Mouse (Mus musculus): ENCODE measurements at regions not wholly inside any gene's neighbourhood (a gene's known extent, or its start where the extent isn't known, plus 50 kb on each side); places are given as distances from the start of the nearest gene placed in this dataset.

GRCm38 (mm10) chr14:105841888-105842287 is 54.7 kb downstream of the Spry2 start:
- DNase-seq: no peak

- DNase-seq: no peak
These were observed 59.1 kb downstream of the Spry2 start for GRCm38 (mm10) chr14:105837533-105837932.

DNA sequence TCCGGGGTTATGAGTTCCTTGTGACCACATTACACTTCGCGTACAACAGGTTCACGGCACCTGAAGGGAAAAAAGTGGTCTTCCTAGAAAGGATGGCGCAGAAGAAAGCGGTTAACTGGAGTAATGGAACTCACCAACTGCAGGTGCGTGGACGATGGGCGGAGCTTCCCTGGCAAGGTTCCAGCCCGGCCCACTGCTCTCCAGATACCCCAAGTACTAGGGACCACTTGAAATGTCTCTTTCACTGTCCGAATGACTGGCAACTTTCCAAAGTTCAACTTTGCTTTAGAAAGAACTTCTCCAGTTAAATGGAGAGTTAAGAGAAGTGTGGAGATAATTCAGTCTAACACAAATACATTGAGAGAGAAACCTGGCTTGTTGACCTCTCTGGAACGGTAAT is 65.9 kb downstream of the Spry2 start:
- DNase-seq: no peak

- DNase-seq: no peak
These were observed 66.3 kb downstream of the Spry2 start for GRCm38 (mm10) chr14:105830301-105830700.

GRCm38 (mm10) chr14:105823129-105823528 is 73.5 kb downstream of the Spry2 start:
- DNase-seq: peak; percentile 17 to 27

GRCm38 (mm10) chr14:105822653-105823052 is 74.0 kb downstream of the Spry2 start:
- DNase-seq: no peak

DNA sequence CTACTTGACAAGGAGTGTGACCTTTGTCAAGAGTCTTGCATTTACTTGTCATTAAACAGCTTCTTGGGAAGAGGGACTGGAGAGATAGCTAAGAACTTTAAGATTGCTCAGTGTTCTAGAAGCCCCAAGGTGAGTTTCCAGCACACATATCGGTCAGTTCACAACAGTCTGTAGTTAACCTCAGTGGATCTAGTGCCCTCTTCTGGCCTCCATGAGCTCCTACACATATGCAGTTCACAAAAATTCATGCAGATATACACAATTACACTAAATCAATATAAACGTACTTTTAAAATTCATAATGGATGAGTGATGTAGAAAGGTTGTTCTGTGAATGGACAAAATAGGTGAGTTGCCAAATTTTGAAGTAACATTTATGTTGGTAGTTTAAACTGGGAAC is 77.1 kb downstream of the Spry2 start:
- no peak for DNase-seq

GRCm38 (mm10) chr14:105818841-105819240 is 77.8 kb downstream of the Spry2 start:
- DNase-seq: no peak

DNA sequence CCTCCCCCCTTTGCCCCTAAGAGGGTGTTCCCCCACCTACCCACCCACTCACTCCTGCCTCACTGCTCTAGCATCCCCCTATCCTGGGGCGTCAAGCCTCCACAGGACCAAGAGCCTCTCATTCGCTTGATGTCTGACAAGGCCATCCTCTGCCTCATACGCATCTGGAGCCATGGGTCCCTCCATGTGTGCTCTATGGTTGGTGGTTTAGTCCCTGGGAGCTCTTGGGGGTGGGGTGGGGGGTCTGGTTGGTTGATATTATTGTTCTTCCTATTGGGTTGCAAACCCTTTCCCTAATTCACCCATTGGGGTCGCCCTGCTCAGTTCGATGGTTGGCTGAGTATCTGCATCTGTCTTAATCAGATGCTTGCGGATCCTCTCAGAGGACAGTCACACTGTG is 79.1 kb downstream of the Spry2 start:
- DNase-seq: no peak

GRCm38 (mm10) chr14:105815827-105816226 is 80.8 kb downstream of the Spry2 start:
- peak; percentile 77 to 83 for DNase-seq

DNA sequence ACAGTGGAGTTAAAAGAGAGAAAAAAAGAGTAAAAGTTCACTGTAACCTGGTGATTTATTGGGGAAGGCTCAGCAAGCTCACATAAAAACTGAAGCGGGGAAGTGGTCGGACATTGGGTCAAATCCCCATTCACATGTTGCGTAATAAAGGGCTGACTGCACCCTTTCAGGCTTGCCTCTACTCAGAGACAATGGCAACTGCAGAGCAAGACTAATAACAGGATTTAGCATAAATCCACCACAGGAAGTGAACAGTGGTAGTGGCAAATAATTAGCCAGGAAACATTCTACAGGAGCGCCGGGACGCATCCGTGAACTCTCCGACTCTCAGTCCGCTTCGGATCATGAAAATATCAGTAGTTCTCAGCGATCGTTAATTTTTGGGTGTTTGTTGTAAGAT is 81.3 kb downstream of the Spry2 start:
- peak; percentile 31 to 49 for DNase-seq

GRCm38 (mm10) chr14:105813661-105814060 is 83.0 kb downstream of the Spry2 start:
- DNase-seq: no peak

GRCm38 (mm10) chr14:105813097-105813496 is 83.5 kb downstream of the Spry2 start:
- DNase-seq: no peak

DNA sequence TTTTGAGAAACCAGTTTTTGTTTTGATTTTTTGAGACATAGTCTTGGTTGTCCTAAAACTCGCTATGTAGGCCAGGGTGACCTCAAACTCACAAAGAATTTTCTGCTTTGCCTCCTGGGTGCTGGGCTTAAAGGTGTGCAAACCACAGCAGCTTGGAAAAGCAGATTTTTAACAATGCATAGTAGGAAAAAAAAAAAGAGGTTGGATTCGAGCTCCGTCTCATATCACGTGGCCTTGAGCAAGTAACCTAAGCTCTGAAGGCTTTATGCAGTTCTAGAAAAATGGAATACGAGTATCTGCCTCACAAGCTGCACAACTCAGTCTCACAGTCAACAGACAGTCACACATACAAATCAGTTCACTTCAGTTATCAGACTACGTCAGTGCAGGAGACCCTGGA is 90.9 kb downstream of the Spry2 start:
- no peak for DNase-seq

GRCm38 (mm10) chr14:105805362-105805761 is 91.3 kb downstream of the Spry2 start:
- no peak for DNase-seq

DNA sequence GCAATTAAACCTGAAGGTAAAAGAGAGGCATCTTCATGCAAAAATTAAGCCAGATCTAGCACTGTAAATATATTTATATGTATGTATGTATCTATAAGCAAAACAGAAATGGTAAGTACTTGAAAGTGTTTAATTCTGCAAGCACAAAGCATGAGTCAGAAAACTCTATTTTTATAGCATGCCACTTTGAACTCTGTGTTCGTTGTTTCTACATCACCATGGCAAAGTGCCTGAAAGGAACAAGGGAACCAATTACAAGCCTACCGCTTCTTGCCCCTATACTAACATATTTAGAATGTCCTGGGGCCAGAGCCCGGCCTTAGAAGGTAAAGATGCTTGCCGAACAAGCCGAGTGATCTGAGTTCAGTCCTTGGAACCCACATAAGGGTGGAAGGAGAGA is 91.9 kb downstream of the Spry2 start:
- DNase-seq: no peak

DNA sequence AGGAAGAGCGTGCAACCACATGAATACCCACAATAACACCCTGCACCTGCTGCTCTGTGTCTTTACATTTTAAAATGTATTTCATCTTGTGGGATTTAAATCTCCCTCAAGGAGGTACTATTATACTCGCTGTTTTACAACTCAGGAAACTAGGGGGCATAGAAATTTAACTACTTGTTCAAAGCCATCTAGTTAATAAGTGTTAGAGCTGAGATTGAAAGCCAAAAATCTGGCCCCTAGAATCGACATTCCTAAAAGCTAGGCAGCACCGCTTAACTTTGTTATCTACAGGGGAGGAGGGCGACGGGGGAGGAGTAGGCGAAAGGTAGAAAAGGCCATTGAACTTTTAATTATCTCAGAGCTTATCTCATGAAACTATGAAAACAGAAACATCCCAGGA is 93.3 kb downstream of the Spry2 start:
- peak; percentile 13 to 45 for DNase-seq

- DNase-seq: peak; percentile 48 to 59
These were observed 93.9 kb downstream of the Spry2 start for GRCm38 (mm10) chr14:105802529-105803280.

DNA sequence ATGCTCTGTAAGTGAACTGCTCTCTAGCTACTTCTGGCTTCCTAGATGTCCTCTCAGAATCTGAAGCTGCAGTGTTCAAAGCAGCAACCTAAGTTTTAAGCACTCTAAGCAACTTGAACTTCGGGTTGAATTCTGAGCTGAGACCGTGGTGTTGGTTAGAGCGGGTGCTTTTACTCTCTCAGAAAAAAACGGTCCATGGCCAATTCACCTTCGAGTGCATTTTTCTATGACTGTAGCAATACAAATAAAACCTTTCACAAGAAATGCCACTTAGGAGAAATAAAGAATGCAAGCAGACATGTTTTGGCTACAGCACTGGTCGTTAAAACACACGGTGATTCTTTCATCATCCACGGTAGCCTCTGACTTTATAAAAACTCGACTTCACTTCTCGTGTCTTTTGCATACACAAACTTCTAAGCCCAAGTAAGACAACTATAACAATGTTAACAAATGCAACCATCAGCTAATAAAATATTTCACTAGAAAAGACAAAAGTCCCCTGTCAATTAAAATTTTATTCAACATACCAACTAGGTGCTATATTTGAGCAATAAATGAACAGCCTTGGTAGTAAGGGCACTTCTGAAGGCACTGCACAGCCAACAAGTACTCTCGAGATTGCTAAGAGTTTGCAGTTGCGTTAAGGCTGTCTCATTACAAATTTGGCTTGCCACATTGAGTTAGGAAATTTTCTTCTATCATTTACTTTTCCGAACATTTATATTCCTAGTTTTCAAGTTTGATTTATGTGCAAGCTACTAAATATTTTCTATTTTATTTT is 96.3 kb downstream of the Spry2 start:
- DNase-seq: no peak

DNA sequence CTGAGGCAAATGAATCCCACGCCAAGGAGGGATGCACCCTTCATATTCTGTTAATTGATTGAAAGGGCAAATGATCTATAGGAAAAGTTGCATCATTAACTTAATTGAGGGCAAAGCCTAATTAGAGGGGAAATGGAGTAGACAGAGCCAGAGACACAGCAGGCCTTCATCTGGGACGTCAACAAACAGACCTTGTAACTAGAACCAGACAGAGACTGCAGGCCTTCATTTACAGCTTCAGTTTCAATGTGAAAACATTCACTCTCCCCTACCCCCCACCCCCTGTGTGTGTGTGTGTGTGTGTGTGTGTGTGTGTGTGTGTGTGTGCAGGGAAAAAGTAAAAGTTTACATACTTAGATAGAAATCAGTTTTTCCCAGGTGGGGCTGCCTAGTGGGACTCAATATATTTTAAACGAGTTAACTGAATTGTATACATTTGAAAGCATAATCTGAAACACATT is 97.2 kb downstream of the Spry2 start:
- DNase-seq: no peak

GRCm38 (mm10) chr14:105793010-105793702 is 103.5 kb downstream of the Spry2 start:
- no peak for DNase-seq

DNA sequence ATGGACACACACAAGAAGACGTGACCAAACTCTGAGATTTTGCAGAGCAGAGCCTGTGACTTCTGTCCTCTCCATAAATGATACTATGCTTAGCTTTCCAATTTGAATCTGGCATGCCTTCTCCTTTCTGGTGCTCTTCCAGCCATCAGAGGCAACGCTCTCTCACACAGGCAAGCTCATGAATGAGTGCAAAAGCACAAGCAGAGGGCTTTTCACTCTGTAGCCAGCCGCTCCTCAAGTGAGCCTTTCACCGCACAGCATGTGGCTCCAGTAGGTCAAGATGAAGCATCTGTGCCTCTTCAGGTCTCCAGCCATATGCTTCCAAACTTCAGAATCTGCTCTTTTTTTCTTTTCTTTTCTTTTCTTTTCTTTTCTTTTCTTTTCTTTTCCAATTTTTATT is 106.2 kb downstream of the Spry2 start:
- no peak for DNase-seq

DNA sequence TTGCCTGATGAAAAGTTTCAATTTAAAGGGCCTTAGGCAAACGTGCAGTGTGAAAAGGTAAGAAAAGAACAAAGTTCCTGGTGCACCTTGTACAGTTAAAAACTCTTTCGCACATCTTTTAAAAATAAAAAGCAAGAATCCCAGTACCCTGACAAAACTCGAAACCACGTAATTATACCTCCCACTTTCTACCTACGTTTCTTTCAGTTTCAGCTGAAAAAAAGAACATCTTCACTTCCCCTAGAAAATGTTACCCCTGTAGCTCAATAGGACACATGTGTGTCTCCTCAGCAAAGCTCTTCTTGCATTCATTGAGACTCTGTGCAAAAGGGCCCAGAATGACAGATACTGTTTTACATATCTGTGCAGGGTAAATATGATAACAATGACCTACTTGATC is 113.2 kb downstream of the Spry2 start:
- no peak for DNase-seq

DNA sequence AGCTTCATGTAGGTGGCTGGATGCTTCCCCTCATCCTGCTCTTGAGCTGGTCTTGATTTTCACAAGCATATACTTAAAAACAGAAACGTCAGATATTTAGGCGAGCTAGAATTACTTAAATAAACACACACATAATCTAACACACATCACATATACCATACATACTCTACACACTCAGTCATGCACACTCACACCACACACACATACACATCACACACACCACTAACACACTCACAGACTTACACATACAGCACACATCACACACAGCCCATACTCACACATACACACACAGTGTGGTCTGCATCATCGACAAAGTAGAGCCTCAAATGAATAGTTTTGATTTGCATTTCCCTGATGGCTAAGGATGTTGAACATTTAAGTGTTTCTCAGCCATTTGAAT is 116.9 kb downstream of the Spry2 start:
- DNase-seq: no peak

Measured in kidney, adult 8-10 months (tissue).